Mouse (Mus musculus) NIH3T3 (cell line): Measurements from ENCODE around the gene Coro1b.

Experiments used
- DNase-seq: peaks from one replicate; pipeline ENCODE4 v3.0.0-alpha.2; 2012; ENCODE audit warnings: low read depth

Gene Coro1b

DNA sequence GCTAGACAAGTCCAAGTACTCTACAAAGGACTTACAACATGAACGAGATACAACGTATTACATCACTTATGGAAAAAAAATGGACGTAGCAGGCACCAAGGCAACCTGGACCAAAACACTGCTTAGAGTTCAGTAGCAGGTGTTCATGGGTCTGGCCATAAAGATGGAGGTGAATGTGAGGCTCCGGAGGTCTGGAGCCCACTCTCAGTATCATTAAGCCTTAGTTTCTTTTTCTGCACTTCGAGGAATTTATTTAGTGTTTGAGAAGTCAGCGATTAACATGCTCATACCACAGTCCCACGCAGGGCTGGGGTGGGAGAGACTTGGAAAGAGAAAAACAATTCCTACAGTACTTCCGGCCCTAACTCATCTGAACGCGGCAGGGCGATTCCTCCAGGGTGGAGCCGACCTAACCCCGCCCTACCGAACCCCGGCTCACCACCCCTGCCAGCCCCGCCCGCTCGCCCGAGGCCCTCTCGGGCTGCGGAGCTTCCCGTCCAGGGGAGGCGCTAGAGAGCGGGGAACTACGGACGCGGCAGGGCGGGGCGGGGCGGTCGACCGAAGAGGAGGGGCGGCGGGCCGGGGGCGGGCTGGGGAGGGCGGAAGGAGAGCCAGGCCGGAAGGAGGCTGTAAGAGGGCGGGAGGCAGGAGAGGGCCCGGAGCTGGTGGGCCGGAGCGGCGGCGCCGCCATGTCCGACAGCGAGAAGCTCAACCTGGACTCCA is 43.3 kb downstream of the Coro1b start, which contains the start of gene Ppp1ca:
Gene Ppp1ca, plus strand, starts transcription at position 538 of the 723 bp plus-strand sequence.
- peak; percentile 99 for DNase-seq

GRCm38 (mm10) chr19:4192251-4192985 is 44.0 kb downstream of the Coro1b start:
- peak; percentile 57 for DNase-seq

- no peak for DNase-seq
These were observed 44.7 kb downstream of the Coro1b start for GRCm38 (mm10) chr19:4193129-4193528.

DNA sequence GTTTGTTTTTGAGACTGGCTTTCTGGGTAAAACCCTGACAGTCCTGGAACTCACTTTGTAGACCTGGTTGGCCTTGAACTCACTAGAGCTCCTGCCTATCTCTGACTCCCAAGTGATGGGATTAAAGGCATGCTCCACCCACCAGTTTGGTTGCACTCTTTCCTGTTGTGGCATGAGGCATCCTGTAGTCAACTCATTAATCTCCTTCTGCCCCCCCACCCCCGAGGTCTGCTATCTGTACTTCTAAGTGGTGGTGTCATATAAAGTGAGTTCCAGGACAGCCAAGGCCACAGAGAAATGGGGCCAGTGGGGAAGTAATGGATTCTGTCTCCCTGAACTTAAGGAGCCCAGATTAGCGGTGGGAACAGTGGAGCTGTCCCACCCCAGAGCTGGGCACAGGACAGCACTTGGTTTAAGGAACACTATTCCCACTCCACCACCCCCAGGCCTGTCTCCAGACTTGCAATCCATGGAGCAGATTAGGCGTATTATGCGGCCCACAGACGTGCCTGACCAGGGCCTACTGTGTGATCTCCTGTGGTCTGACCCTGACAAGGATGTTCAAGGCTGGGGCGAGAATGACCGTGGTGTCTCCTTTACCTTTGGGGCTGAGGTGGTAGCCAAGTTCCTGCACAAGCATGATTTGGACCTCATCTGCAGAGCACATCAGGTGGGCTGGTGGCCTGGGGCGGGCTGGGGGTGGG is 45.8 kb downstream of the Coro1b start:
- DNase-seq = peak; percentile 27

DNA sequence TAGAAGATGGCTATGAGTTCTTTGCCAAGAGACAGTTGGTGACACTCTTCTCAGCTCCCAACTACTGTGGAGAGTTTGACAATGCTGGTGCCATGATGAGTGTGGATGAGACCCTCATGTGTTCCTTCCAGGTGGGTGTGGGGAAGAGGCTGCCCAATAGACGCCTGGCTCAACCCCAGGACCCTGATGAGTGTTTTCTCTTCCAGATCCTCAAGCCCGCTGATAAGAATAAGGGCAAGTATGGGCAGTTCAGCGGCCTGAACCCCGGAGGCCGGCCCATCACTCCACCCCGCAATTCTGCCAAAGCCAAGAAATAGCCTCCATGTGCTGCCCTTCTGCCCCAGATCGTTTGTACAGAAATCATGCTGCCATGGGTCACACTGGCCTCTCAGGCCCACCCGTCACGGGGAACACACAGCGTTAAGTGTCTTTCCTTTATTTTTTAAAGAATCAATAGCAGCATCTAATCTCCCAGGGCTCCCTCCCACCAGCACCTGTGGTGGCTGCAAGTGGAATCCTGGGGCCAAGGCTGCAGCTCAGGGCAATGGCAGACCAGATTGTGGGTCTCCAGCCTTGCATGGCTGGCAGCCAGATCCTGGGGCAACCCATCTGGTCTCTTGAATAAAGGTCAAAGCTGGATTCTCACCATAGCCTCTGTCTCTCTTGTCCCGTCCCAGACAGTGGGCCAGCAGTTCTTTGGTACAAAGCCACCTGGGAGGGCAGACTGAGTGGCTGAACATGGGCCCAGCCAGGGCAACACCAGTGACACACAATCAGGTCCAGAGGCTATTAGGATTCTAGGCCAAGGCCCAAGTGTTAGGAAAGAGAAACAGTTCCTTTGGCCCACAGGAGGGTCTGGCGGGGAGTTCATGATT is 46.6 kb downstream of the Coro1b start:
- DNase-seq = no peak

DNA sequence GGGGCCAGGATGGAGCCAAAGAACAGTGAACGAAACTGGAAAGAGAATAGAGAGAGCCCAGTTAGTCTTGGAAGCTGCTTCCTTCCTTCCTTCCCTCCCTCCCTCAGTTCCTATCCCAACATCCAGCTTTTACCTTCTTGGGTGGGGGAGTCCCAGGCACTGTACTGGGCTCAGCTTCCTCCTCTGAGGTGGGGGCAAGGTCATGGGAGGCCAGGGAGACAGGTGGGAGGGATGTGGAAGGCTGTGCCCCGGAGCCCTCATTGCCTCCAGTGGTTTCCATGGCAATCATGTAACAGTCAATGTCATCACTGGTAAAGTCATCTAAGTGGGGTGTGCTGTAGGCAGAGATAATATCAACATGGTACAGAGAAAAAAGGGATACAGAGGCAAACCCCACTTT is 47.6 kb downstream of the Coro1b start:
- no peak for DNase-seq

GRCm38 (mm10) chr19:4196548-4196947 is 48.1 kb downstream of the Coro1b start:
- peak; percentile 44 for DNase-seq

DNA sequence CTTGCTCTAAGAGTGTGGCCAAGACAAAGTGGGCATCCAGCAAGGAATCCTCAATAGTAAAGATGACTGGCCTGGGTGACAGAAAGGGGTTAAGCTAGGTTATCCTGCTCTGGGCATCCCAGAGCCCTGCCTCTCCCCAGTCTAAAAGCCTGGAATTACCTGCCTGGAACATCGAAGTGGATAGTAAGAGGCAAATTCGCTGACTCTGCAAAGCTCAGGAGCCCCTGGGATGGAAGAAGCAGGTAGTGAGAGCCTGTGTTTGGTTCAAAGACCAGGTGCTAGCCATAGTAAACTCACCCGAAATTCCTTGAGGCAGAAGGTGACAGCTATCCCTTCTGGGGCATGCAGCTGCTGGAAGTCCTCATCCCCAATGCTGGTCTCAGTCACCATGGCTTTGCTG is 48.8 kb downstream of the Coro1b start:
- no peak for DNase-seq

DNA sequence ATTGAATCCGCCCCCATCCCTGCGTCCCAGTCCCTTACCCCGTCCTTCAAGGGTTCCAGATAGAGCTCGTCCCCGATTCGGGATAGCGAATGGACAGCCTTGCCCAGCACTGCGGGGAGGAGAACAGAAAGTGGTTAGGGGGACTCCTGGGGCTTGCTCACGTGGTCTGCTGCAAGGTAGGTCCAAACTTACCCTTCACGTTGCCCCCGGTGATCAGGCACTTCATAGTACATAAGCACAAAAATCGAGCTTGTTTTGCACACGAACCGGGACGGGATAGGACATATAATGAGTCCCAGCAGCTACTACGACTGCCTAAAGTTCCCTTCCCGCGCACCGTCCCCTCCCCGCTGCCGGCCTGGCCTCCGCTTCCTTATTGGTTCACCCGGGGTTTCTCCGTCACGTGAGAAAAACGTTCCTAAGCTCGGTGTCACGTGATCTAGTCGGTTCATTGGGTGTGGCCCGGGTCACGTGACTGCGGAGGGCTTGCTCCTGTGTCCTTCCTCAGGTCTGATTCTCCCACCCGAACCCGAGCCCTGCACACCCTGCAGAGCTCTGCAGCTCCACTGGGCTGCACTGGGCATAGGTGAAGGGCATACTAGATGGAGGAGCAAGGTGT is 53.0 kb downstream of the Coro1b start, which contains the start of gene Rad9a:
Gene Rad9a, minus strand, starts transcription at position 372 of the 619 bp plus-strand sequence.
- DNase-seq = peak; percentile 99

GRCm38 (mm10) chr19:4202149-4202548 is 53.7 kb downstream of the Coro1b start:
- DNase-seq = no peak

DNA sequence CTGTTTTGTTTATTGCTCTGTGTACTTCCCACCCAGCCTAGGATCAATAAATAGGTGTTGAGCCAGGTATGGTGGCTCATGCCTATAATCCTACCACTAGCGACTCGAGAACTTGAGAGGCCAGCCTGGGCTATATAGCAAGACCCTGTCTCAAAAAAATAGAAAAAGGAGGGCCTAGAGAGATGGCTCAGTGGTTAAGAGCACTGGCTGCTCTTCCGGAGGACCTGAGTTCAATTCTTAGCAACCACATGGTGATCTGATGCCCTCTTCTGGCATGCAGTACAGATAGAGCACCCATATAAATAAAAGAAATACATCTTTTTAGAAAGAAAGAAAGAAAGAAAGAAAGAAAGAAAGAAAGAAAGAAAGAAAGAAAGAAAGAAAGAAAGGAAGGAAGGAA is 54.7 kb downstream of the Coro1b start:
- DNase-seq = no peak
